In the genomic region with DNA sequence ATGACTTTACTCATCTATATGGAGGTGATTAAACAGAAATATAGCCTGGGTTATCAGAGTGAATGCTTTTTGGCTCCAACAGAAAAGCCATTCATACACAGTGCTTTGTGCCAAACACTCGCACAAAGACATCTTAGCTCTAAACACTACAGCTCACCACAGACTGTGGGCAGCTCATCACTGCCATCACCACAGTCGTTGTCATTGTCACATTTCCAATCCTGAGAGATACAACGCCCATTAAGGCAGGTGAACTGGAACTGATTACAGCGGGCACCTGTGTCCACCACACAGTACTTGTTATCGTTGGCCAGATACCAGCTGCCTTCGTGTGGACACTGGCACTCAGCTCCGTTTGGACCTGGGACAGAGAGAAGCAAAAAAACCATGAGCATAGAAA, we compare ENCODE assay signal across 24 mouse cellular contexts.
"Had no signal": no experiment of that assay in that cellular context is flagged by ENCODE, and none has a peak within 500 bp of the region (broad histone marks: within the 10 kb centered on the region; RNA-seq: fewer than 3 reads in every experiment).

No protein-coding gene starts in this region.

- H3K9me3 ChIP-seq: heart, embryonic 10.5 days; heart, embryonic 12.5 days; hindbrain, embryonic 10.5 days; hindbrain, embryonic 12.5 days; intestine, embryonic 15.5 days; limb, embryonic 10.5 days; limb, embryonic 12.5 days had no signal

- H3K36me3 ChIP-seq: heart, embryonic 12.5 days; hindbrain, embryonic 12.5 days; intestine, embryonic 15.5 days; limb, embryonic 10.5 days; limb, embryonic 12.5 days had no signal

- ATAC-seq: hindbrain, embryonic 16.5 days; inflammation-experienced regulatory T-cells, adult 6 months; intestine, embryonic 15.5 days; intestine, postnatal 0 days had no signal

- H3K27me3 ChIP-seq: hindbrain, embryonic 12.5 days; intestine, embryonic 15.5 days; limb, embryonic 12.5 days had no signal

- H3K27ac ChIP-seq: gastrocnemius, adult 2 months; heart, embryonic 10.5 days; hindbrain, embryonic 10.5 days; hindbrain, embryonic 12.5 days; hindbrain, embryonic 14.5 days; intestine, embryonic 15.5 days; layer of hippocampus, adult 2 months; left cerebral cortex, adult 2 months; limb, embryonic 10.5 days; limb, embryonic 12.5 days had no signal

- DNase-seq: gastrocnemius, adult 2 months; gastrocnemius, postnatal 10 days; gastrocnemius, postnatal 25 days; heart, postnatal 10 days; heart, postnatal 4 days; kidney, adult 18-20 months; kidney, adult 8-10 months; kidney, postnatal 10 days; kidney, postnatal 25 days; kidney, postnatal 4 days; liver had no signal

- H3K4me3 ChIP-seq: gastrocnemius, adult 2 months; heart, embryonic 10.5 days; heart, embryonic 12.5 days; hindbrain, embryonic 10.5 days; hindbrain, embryonic 12.5 days; intestine, embryonic 15.5 days; layer of hippocampus, adult 2 months; left cerebral cortex, adult 2 months; limb, embryonic 10.5 days; limb, embryonic 12.5 days had no signal

- H3K4me1 ChIP-seq: hindbrain, embryonic 10.5 days; hindbrain, embryonic 12.5 days; intestine, embryonic 15.5 days; limb, embryonic 10.5 days; limb, embryonic 12.5 days had no signal

- H3K9ac ChIP-seq: heart, embryonic 12.5 days; hindbrain, embryonic 12.5 days; hindbrain, embryonic 14.5 days; intestine, embryonic 15.5 days; limb, embryonic 12.5 days had no signal

- H3K4me2 ChIP-seq: heart, embryonic 12.5 days; hindbrain, embryonic 12.5 days; hindbrain, embryonic 14.5 days; intestine, embryonic 15.5 days; limb, embryonic 12.5 days had no signal
